Mouse (Mus musculus) embryonic facial prominence, embryonic 14.5 days (tissue): ENCODE measurements at regions not wholly inside any gene's neighbourhood (a gene's known extent, or its start where the extent isn't known, plus 50 kb on each side); places are given as distances from the start of the nearest gene placed in this dataset.

Experiments
- ATAC-seq: fragments of 200-750 bp; cut with Nextera tagmentation; 2 replicates; pipeline ENCODE4 v1.8.0; 2017; ENCODE audit warnings: low read depth, moderate number of reproducible peaks, moderate TSS enrichment
- DNase-seq: peaks from one replicate; pipeline ENCODE4 v3.0.0-alpha.2; 2015; ENCODE audit warnings: low spot score
- H3K27ac ChIP-seq: fragments of 300-500 bp; sonication (generic); replicated peaks from 2 replicates; pipeline ENCODE4 v1.5.1; 2014; ENCODE audit warnings: low read depth, mild to moderate bottlenecking, low read length, moderate library complexity
- H3K27me3 ChIP-seq: fragments of 300-500 bp; sonication (generic); replicated peaks from 2 replicates; pipeline ENCODE4 v1.6.1; 2014; ENCODE audit warnings: low read length; ENCODE audit not compliant: control insufficient read depth, insufficient read depth
- H3K36me3 ChIP-seq: fragments of 300-500 bp; sonication (generic); 2 replicates; pipeline ENCODE4 v1.6.1; 2014; ENCODE audit warnings: low read length, mixed read lengths; ENCODE audit not compliant: control insufficient read depth, insufficient read depth
- H3K4me1 ChIP-seq: fragments of 300-500 bp; sonication (generic); 2 replicates; pipeline ENCODE4 v1.6.1; 2014; ENCODE audit warnings: antibody characterized with exemption, low read length; ENCODE audit not compliant: control insufficient read depth, insufficient read depth
- H3K4me2 ChIP-seq: fragments of 300-500 bp; sonication (generic); 2 replicates; pipeline ENCODE4 v1.6.1; 2014; ENCODE audit warnings: low read depth, mild to moderate bottlenecking, low read length, moderate library complexity, mixed read lengths
- H3K4me3 ChIP-seq: fragments of 300-500 bp; sonication (generic); 2 replicates; pipeline ENCODE4 v1.5.1; 2014; ENCODE audit warnings: low read depth, mild to moderate bottlenecking, low read length
- H3K9ac ChIP-seq: fragments of 300-500 bp; sonication (generic); 2 replicates; pipeline ENCODE4 v1.6.1; 2014; ENCODE audit warnings: low read depth, mild to moderate bottlenecking, low read length, moderate library complexity, mixed read lengths
- H3K9me3 ChIP-seq: fragments of 300-500 bp; sonication (generic); 2 replicates; pipeline ENCODE4 v1.6.1; 2016; ENCODE audit warnings: low read length; ENCODE audit not compliant: control insufficient read depth
- WGBS: fragments of 180-500 bp; shearing (Covaris S2); extraction: QIAGEN DNeasy Blood & Tissue Kit; methylation state at CpG from one replicate; pipeline ENCODE4 v1.1.7; 2014; 5-methylcytosine and 5-hydroxymethylcytosine counted together

GRCm38 (mm10) chr3:107387314-107388087, 54.0 kb upstream of the Rbm15 start:
- no peaks in the 10 kb centered on the region for H3K9me3 ChIP-seq
- H3K4me1 ChIP-seq, result no peaks in the 10 kb centered on the region
- 83% methylated on average over 9 of the region's 9 CpGs for WGBS
- ATAC-seq (no peak), DNase-seq (no peak)
- H3K27me3 ChIP-seq, result no peaks in the 10 kb centered on the region
- H3K4me3 ChIP-seq, result no peak overlapping the region
- no peak overlapping the region for H3K27ac ChIP-seq
- H3K9ac ChIP-seq, result no peak overlapping the region
- H3K36me3 ChIP-seq, result no peaks in the 10 kb centered on the region
- H3K4me2 ChIP-seq, result no peak overlapping the region

- Histone ChIP-seq H3K9me3 (no peaks in the 10 kb centered on the region), H3K4me1 (no peaks in the 10 kb centered on the region), H3K9ac (no peak overlapping the region), H3K36me3 (no peaks in the 10 kb centered on the region), H3K4me2 (no peak overlapping the region), H3K27me3 (no peaks in the 10 kb centered on the region), H3K27ac (no peak overlapping the region), H3K4me3 (no peak overlapping the region)
- peak; percentile 31 for DNase-seq
- WGBS, result 52% methylated on average over 6 of the region's 6 CpGs
- ATAC-seq, result no peak
Measured at GRCm38 (mm10) chr3:107386432-107386831, 53.0 kb upstream of the Rbm15 start.
